Mouse (Mus musculus) megakaryocyte progenitor cell, adult 5-6 weeks (primary cell): Measurements from ENCODE around the gene Il1rapl2. TPM values are rescaled to one million over a fixed set of nuclear protein-coding genes. Genes with fewer than 3 reads are reported as not detected.
"Not testable (repeated sequence)": the region's sequence is repeated elsewhere in the genome, so short reads cannot be mapped to it uniquely, and the experiment has no call there.

Experiments
- ATAC-seq: replicated peaks from 2 replicates; pipeline ENCODE4 v1.8.0; 2016; ENCODE audit warnings: mild to moderate bottlenecking, moderate TSS enrichment, inconsistent platforms; ENCODE audit not compliant: poor library complexity
- total RNA-seq, 2 experiments: library from RNA; stranded (forward) in 1 of 2; stranded (reverse) in 1 of 2; fragments of 157-497, 149-512 nt in 1 of 2; fragments of 200-1000 nt in 1 of 2; gene quantifications; 2 replicates each; pipeline versions ENCODE4 v1.2.3 to v1.2.4; 2015 to 2017

Il1rapl2 gene
- total RNA-seq, 2 experiments from 2014 or later = not detected

DNA sequence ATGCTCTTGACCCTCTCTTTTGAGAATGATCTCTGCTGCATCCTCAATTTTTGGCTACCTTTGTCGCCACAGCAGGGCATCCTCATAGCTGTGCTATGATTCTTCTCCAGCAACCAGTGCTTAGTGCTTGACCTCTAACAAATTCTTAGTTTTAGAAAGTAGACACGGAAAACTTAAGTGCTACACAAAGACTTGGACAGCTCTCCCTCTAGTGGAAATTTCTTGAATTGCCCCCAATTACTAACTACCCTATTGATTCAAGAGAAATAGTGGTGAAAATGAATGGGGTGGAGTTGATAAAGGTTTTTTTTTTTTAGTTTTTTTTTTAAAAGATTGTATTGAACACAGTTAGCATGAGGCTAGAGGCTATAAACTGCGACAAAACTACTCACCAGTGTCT lies 599.7 kb downstream of the Il1rapl2 start:
- no peak for ATAC-seq

DNA sequence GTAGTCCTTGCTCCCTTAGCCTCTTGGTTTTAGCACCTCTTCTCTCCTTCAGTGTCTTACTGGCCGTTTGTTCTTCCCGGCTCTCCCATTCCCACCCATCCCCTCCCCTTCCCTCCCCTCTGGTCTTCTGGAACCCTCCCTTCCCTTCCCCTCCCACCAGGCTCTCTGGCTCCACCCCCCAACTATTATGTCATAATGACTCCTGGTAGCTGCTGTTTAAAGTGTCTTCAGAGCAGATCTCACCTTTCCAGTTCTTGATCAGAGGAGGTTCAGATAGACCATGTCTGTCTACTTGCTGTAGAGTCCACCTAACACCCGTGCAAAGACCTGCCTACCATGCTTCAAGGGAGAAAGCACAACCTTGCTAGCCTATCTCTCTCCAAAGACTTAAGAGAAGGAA lies 639.1 kb downstream of the Il1rapl2 start, which contains the start of gene Tex13a:
TSS of gene Tex13a (minus strand) at position 101 of the 400 bp plus-strand sequence.
- ATAC-seq = no peak

DNA sequence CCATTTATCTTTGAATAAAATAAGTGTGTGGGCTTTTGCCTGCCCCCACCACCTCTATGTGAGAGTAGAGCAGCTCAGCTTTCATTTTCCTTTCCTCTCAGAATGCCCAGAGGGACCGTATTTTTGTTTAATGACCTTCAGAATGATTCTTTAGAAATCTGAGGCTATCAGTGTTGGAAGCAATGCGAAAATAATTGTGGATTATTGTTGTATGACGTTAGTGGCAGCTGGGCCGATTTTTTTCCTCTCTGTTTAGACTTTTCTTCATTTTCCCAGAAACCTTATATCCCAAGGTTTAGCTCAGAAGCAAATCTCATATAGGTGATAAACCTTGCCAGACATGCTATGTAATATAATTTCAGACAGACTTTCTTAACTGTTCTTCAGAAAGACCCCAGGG lies 664.2 kb downstream of the Il1rapl2 start:
- ATAC-seq = no peak

DNA sequence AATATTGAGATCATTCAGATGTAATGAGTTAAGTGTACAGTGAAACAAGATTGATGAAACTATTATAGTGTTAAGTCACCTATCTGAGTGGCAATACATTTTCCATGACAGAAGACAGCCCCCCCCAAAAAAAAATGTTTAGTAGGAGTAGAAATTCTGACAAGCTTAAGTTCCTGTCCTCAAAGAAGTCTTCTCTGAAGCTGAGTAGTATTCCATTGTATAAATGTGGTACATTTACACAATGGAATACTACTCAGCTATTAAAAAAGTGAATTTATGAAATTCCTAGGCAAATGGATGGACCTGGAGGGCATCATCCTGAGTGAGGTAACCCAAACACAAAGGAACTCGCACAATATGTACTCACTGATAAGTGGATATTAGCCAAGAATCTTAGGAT lies 778.3 kb downstream of the Il1rapl2 start:
- ATAC-seq = not testable (repeated sequence)

DNA sequence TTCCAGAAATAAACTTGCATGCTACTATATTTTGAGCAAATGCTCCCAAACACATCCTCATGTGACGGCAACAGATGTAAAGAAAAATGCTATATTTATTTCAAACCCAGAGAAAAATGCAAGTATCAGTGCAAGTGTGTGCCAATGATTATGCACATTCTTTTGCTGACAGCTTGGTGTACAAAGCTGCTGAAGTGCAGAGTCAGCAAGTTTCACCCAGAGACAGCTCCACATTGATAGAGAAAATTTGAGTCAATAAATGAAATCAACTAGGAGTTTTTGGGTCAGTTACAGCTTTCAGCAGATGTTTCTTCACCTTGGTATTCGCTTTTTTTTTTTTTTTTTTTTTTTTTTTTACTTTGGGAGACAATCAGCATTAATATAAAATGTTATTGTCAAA lies 863.4 kb downstream of the Il1rapl2 start:
- ATAC-seq = no peak

DNA sequence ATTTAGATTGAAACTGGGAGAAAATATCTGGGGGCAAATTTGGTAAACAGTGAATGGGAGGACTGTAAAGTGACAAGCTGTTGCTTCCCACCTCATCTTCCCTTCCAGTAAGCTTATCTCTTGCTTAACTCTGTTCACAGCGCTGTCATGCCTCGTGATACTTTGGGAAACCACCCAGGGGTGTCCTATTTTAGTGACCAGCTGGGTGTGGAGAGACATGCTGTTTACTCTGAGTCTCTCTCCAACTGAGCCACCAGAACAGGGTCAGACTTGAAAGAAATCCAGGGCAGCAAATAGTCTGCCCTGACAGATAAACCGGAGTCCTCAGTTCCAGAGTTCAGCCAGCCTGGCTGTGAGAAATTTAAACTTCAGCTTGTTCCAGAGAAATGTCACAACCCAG lies 867.5 kb downstream of the Il1rapl2 start:
- no peak for ATAC-seq

DNA sequence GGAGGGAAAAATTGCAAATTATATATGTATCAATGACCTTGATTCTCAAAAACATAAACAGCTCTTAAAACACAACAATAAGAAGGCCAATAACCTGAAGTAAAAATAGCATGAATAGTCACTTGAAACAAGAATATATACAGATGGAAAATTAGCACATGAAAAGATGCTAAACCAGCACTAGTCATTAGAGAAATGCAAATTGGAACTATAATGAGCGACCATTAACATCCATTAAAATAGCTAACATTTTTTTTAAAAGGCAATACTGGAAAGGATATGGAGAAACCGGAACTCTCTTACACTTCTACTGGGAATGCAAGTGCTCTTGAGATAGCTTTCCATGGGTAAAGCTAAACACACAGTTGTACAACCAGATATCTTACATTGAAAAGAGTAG lies 879.4 kb downstream of the Il1rapl2 start:
- no peak for ATAC-seq

DNA sequence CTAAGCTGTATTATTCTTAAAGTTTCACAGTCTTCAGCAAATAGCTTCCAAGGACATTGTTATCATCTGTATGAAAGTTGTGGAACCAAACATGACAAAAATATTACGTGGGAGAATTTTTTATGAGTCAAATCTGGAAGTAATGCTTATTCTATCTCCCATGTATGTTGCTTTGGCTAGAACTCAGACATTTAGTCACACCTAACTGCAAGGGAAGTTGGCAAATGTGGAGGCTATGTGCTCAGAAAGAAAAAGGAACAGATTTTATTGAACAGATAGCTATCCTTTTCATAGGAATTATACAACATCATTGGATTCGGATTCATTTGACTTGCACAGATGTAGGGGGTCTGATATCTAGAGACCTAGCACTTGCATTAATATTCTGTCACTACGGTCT lies 908.1 kb downstream of the Il1rapl2 start:
- ATAC-seq = no peak

DNA sequence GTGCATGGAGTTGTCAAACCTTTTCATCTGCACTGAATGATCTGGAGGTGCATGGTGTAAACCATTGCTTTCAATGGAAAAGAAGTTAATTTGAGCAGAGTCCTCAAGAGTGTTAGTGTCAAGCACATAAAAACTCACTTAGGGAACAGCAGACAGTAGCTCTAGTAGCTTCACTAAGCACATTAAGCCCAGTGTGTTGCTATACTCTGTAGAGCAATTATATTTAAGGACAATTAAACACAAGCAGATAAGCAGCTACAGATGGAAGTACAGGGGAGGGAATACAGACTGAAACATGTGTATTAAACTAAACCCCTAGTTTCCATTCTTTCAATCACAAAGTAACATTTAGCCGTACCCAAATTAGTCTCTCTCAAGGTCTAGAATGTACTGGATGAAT lies 930.1 kb downstream of the Il1rapl2 start:
- no peak for ATAC-seq

DNA sequence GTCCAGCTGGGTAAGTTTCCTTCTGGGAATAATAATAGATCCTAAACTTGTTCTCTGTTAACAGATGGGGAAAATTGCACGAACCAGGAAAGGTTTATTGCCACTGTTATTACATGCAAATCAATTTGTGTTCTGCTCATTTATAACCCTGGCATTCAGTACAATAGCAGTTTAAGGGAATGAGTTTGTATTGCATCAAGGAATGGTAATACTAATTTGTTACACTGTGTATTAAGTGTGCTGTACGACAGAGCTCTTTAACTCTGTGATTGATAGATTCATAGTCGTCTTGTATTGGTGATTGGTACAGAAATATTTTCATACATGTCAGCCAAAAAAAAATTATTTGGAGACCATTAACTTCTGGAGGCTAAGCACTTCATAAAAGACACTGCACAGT lies 934.6 kb downstream of the Il1rapl2 start:
- no peak for ATAC-seq

DNA sequence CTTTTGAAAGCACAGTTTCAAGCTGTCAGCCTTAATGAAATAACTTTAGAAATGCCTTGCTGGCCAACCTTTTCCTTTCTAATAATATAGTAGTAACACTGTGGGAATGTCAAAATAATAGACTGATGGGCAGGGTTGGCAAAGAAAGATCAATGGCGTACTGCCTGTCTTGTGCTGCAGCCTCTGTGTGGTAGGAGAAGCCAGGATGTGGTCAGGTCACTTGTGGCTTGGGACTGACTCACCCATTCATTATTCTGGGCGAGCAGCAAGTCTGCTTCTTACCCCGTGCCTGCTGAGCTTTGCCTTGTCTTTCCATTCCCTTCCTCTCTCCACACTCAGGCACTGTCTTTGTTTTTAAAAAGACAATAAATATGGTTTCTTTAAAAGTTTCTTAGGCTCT lies 1049.7 kb downstream of the Il1rapl2 start:
- ATAC-seq = no peak

DNA sequence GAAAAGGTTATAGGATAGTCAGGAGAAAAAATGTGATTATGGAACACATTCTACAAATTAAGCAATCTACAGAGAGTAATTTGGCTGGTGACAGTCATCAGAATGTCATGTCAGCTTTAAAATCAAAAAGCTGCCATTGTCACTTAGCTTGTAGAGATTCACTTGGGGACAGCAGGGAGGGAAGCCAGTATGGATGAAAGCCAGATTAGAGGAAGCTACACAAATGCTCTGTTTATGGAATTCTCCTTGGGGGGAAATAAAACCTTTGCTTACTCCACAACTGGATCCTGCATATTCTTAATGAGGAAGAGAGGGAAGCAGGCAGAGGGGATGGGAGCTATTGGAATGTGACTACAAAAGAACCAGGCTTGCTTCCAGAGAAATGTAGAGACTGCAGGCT lies 1054.9 kb downstream of the Il1rapl2 start:
- no peak for ATAC-seq

DNA sequence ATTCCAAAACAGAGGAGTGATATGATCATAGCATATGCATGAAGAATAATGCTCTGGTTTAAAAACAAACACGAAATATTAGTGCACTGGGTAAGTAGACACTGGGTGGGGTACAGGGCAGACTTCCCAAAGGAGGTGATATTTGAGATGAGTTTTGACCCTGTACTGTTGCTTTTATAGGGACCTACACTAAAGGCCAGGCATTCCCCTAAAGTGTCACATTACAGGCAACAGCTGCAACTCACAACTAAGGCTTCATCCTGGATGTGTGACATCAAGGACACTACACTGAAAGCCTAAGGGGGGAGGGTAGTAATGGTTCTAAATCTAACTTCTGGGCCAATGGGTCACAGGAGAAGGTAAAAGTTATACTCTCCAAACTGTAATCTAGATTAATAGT lies 1152.0 kb downstream of the Il1rapl2 start:
- ATAC-seq = no peak

DNA sequence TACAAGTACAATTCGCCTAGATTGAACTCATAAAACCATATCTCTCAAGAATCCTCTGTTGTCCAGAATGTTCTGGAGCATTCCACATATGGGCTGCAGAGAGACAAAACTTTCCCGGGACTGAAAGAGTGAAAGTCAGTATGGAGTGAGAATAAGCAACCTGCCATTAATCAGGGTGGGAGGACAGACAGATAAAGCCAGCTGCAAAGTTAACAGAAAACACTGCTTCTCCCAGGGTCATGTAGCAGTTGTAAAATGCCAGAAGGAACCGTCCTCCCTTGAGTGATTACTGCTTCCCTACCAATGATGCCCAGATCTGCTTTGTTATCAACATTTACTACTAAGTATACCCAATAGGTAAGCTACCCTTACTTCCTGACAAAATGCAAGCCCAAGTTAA lies 1230.5 kb downstream of the Il1rapl2 start:
- no peak for ATAC-seq

DNA sequence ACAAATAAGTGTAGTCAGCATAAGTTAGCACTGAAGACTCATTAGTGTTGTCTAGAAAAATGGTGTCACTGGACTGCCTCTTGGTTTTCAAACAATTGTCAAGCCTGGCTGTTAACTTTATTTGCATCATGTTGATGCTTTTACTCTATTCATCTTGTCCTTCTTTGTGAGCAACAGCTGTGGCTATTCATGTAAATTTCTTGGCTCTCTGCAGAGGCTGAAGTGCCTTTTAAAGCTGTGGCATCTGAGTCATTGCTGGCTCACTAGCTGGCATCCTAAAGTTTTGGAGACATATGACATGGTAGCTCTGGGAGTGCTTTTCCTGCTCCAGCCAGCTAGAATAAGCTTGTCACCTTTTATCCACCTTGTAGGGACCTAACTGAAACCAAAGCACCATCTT lies 1261.5 kb downstream of the Il1rapl2 start:
- ATAC-seq = no peak

DNA sequence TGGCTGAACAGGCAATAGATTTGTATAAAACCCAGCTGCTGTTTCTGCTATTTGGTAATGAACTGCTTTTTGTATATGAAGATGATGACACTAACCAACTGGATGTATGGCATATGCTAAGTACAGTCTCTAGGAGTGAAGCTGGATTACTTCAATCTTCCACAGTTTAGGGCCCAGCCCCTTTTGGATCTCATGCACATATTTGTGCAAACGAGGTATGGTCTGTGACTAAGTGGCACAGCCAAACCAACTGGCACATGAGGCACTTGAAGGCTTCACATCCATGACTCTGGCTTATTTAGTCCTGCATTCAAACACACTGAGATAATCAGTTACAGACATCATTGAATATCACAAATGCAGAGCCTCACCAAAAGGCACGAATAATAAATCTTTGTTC lies 1263.5 kb downstream of the Il1rapl2 start:
- ATAC-seq = no peak

DNA sequence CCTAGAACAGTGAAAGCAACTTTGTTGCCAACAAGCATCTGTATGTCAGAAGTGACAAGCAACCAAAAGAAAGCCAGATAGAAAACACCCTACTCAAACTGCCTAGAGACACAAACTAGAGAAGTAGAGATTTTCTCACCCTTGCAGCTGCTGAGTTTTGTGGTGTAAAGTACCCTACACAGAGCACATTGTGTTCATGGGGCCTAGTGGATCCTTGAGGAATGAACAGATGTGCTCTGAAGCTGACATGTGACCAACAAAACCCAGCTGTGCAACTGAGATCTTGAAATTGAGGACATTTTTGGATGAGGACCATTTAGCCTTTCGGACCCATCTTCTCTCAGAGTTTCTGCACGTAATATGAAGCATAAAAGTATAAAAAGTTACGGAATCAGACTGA lies 1268.0 kb downstream of the Il1rapl2 start:
- no peak for ATAC-seq
